Mouse (Mus musculus) spleen, postnatal 36 days (tissue): ENCODE results near the gene Bpifc.

ENCODE experiments used
- DNase-seq, 2 experiments: peaks; one replicate each; pipeline ENCODE4 v3.0.0; 2022; ENCODE audit warnings: low spot score in 2 of 2, mixed read lengths in 1 of 2

Gene Bpifc

GRCm38 (mm10) chr10:85951765-85952443 is 59.8 kb downstream of the Bpifc start:
- peak; percentile 62 to 66 for DNase-seq

- no peak for DNase-seq
These were observed 63.1 kb downstream of the Bpifc start for GRCm38 (mm10) chr10:85948483-85949196.

GRCm38 (mm10) chr10:85936280-85936965 is 75.3 kb downstream of the Bpifc start:
- no peak for DNase-seq

- DNase-seq: no peak
These were observed 81.7 kb downstream of the Bpifc start for GRCm38 (mm10) chr10:85929962-85930361.

- DNase-seq: no peak
These were observed 82.5 kb downstream of the Bpifc start for GRCm38 (mm10) chr10:85929208-85929591.

- DNase-seq: peak; percentile 66 to 69
These were observed 83.0 kb downstream of the Bpifc start for GRCm38 (mm10) chr10:85928499-85929207.

GRCm38 (mm10) chr10:85927676-85928445 is 83.8 kb downstream of the Bpifc start, which contains the start of gene Ascl4:
Gene Ascl4, plus strand, starts transcription at chr10:85927681.
- peak; percentile 15 to 19 for DNase-seq

- peak; percentile 97 to 98 for DNase-seq
These were observed 95.0 kb downstream of the Bpifc start, which contains the start of gene Prdm4 for GRCm38 (mm10) chr10:85916498-85917309. Gene Prdm4, minus strand, starts transcription at chr10:85917142.
